Mouse (Mus musculus) heart, embryonic 10.5 days (tissue): ENCODE results near the gene Mecom. TPM values are rescaled to one million over a fixed set of nuclear protein-coding genes. Genes with fewer than 3 reads are reported as not detected.

Source experiments
- DNase-seq: peaks from one replicate; pipeline ENCODE4 v3.0.0-alpha.2; 2017; ENCODE audit warnings: low spot score
- H3K27ac ChIP-seq: fragments of 300-500 bp; sonication (generic); 2 replicates; pipeline ENCODE4 v1.5.1; 2016; ENCODE audit warnings: mild to moderate bottlenecking
- H3K27me3 ChIP-seq: fragments of 300-500 bp; sonication (generic); 2 replicates; pipeline ENCODE4 v1.6.1; 2016; ENCODE audit warnings: mild to moderate bottlenecking; ENCODE audit not compliant: poor library complexity, insufficient read depth, severe bottlenecking
- H3K36me3 ChIP-seq: fragments of 300-500 bp; sonication (generic); 2 replicates; pipeline ENCODE4 v1.6.1; 2016; ENCODE audit warnings: mild to moderate bottlenecking, moderate library complexity
- H3K4me1 ChIP-seq: fragments of 300-500 bp; sonication (generic); 2 replicates; pipeline ENCODE4 v1.6.1; 2016; ENCODE audit warnings: mild to moderate bottlenecking
- H3K4me3 ChIP-seq: fragments of 300-500 bp; sonication (generic); 2 replicates; pipeline ENCODE4 v1.5.1; 2016; ENCODE audit warnings: mild to moderate bottlenecking, moderate library complexity
- H3K9me3 ChIP-seq: fragments of 300-500 bp; sonication (generic); 2 replicates; pipeline ENCODE4 v1.6.1; 2016; ENCODE audit warnings: mild to moderate bottlenecking, moderate library complexity
- WGBS: fragments of 180-500 bp; shearing (Covaris S2); methylation state at CpG from one replicate; pipeline ENCODE4 v1.1.7; 2016; 5-methylcytosine and 5-hydroxymethylcytosine counted together
- polyA plus RNA-seq: library from polyadenylated mRNA; unstranded; fragments of >200 nt; fragmentation: Nextera tagmentation; extraction: Ambion mirVana; gene quantifications from 2 replicates; pipeline ENCODE4 v1.2.1, GENCODE M21; 2016

Gene Mecom
- polyA plus RNA-seq, 1 experiment from 2014 or later: 40.3 TPM

GRCm38 (mm10) chr3:30092481-30092880 lies 455.3 kb downstream of the Mecom start:
- DNase-seq: no peak
- H3K4me1 ChIP-seq: peaks cover 4% of the 10 kb centered on the region; the same call in 1 of the 2 replicates
- H3K9me3 ChIP-seq: no peaks in the 10 kb centered on the region
- H3K27me3 ChIP-seq: no peaks in the 10 kb centered on the region
- 78% methylated on average over 7 of the region's 7 CpGs for WGBS
- no peaks in the 10 kb centered on the region for H3K36me3 ChIP-seq
- no peak overlapping the region for H3K4me3 ChIP-seq
- H3K27ac ChIP-seq: no peak overlapping the region

- no peak for DNase-seq
- H3K4me3 ChIP-seq: no peak overlapping the region
- 59% methylated on average over 3 of the region's 3 CpGs for WGBS
- no peaks in the 10 kb centered on the region for H3K27me3 ChIP-seq
- H3K4me1 ChIP-seq: no peaks in the 10 kb centered on the region
- no peak overlapping the region for H3K27ac ChIP-seq
- no peaks in the 10 kb centered on the region for H3K36me3 ChIP-seq
- H3K9me3 ChIP-seq: no peaks in the 10 kb centered on the region
Measured at GRCm38 (mm10) chr3:30091860-30092259, 455.9 kb downstream of the Mecom start.

- Histone ChIP-seq H3K4me1 (no peaks in the 10 kb centered on the region), H3K4me3 (no peak overlapping the region), H3K9me3 (no peaks in the 10 kb centered on the region), H3K27ac (no peak overlapping the region), H3K36me3 (no peaks in the 10 kb centered on the region), H3K27me3 (no peaks in the 10 kb centered on the region)
- no peak for DNase-seq
- 77% methylated on average over 1 of the region's 1 CpGs for WGBS
Measured at GRCm38 (mm10) chr3:30091401-30091800, 456.4 kb downstream of the Mecom start.

GRCm38 (mm10) chr3:30086139-30086538 lies 461.7 kb downstream of the Mecom start:
- Histone ChIP-seq H3K36me3 (no peaks in the 10 kb centered on the region), H3K4me3 (no peak overlapping the region), H3K9me3 (no peaks in the 10 kb centered on the region), H3K4me1 (peaks cover 7% of the 10 kb centered on the region), H3K27me3 (no peaks in the 10 kb centered on the region), H3K27ac (no peak overlapping the region)
- 74% methylated on average over 6 of the region's 6 CpGs for WGBS
- no peak for DNase-seq

GRCm38 (mm10) chr3:30083842-30084241 lies 464.0 kb downstream of the Mecom start:
- peak overlapping the region; percentile 36 for H3K27ac ChIP-seq
- WGBS: 79% methylated on average over 1 of the region's 1 CpGs
- no peaks in the 10 kb centered on the region for H3K36me3 ChIP-seq
- H3K4me1 ChIP-seq: peaks cover 7% of the 10 kb centered on the region
- H3K4me3 ChIP-seq: no peak overlapping the region
- no peaks in the 10 kb centered on the region for H3K9me3 ChIP-seq
- no peaks in the 10 kb centered on the region for H3K27me3 ChIP-seq
- no peak for DNase-seq

- no peaks in the 10 kb centered on the region for H3K9me3 ChIP-seq
- WGBS: 66% methylated on average over 9 of the region's 9 CpGs
- H3K36me3 ChIP-seq: no peaks in the 10 kb centered on the region
- peaks cover 7% of the 10 kb centered on the region for H3K4me1 ChIP-seq
- no peak overlapping the region for H3K27ac ChIP-seq
- H3K4me3 ChIP-seq: no peak overlapping the region
- no peak for DNase-seq
- no peaks in the 10 kb centered on the region for H3K27me3 ChIP-seq
Measured at GRCm38 (mm10) chr3:30083268-30083667, 464.5 kb downstream of the Mecom start.

GRCm38 (mm10) chr3:30080827-30081226 lies 467.0 kb downstream of the Mecom start:
- no peak overlapping the region for H3K27ac ChIP-seq
- no peaks in the 10 kb centered on the region for H3K27me3 ChIP-seq
- WGBS: 83% methylated on average over 7 of the region's 7 CpGs
- no peaks in the 10 kb centered on the region for H3K36me3 ChIP-seq
- H3K4me3 ChIP-seq: no peak overlapping the region
- no peaks in the 10 kb centered on the region for H3K9me3 ChIP-seq
- no peak for DNase-seq
- H3K4me1 ChIP-seq: peaks cover 7% of the 10 kb centered on the region

GRCm38 (mm10) chr3:30076522-30076921 lies 471.3 kb downstream of the Mecom start:
- no peak for DNase-seq
- 73% methylated on average over 7 of the region's 7 CpGs for whole genome bisulfite sequencing
- Histone ChIP-seq H3K36me3 (no peaks in the 10 kb centered on the region), H3K9me3 (no peaks in the 10 kb centered on the region), H3K27me3 (no peaks in the 10 kb centered on the region), H3K27ac (no peak overlapping the region), H3K4me1 (no peaks in the 10 kb centered on the region), H3K4me3 (no peak overlapping the region)

- Histone ChIP-seq H3K36me3 (no peaks in the 10 kb centered on the region), H3K4me3 (no peak overlapping the region), H3K27ac (no peak overlapping the region), H3K9me3 (no peaks in the 10 kb centered on the region), H3K27me3 (no peaks in the 10 kb centered on the region), H3K4me1 (peaks cover 2% of the 10 kb centered on the region; the same call in 1 of the 2 replicates)
- no peak for DNase-seq
Measured at GRCm38 (mm10) chr3:30071271-30071670, 476.5 kb downstream of the Mecom start.

GRCm38 (mm10) chr3:30066519-30066918 lies 481.3 kb downstream of the Mecom start:
- WGBS: 61% methylated on average over 7 of the region's 7 CpGs
- Histone ChIP-seq H3K27me3 (no peaks in the 10 kb centered on the region), H3K27ac (no peak overlapping the region), H3K9me3 (no peaks in the 10 kb centered on the region), H3K4me1 (peaks cover 12% of the 10 kb centered on the region; the same call in 1 of the 2 replicates), H3K36me3 (no peaks in the 10 kb centered on the region), H3K4me3 (no peak overlapping the region)
- DNase-seq: no peak

GRCm38 (mm10) chr3:30060058-30060457 lies 487.8 kb downstream of the Mecom start:
- Histone ChIP-seq H3K9me3 (no peaks in the 10 kb centered on the region), H3K36me3 (no peaks in the 10 kb centered on the region), H3K27ac (no peak overlapping the region), H3K27me3 (no peaks in the 10 kb centered on the region), H3K4me1 (no peaks in the 10 kb centered on the region), H3K4me3 (no peak overlapping the region)
- no peak for DNase-seq
- 93% methylated on average over 7 of the region's 7 CpGs for WGBS

GRCm38 (mm10) chr3:30059615-30060014 lies 488.2 kb downstream of the Mecom start:
- no peak for DNase-seq
- WGBS: 78% methylated on average over 4 of the region's 4 CpGs
- H3K9me3 ChIP-seq: no peaks in the 10 kb centered on the region
- H3K4me3 ChIP-seq: no peak overlapping the region
- H3K4me1 ChIP-seq: no peaks in the 10 kb centered on the region
- H3K27me3 ChIP-seq: no peaks in the 10 kb centered on the region
- no peaks in the 10 kb centered on the region for H3K36me3 ChIP-seq
- H3K27ac ChIP-seq: no peak overlapping the region

- Histone ChIP-seq H3K27me3 (no peaks in the 10 kb centered on the region), H3K4me1 (no peaks in the 10 kb centered on the region), H3K9me3 (no peaks in the 10 kb centered on the region), H3K27ac (no peak overlapping the region), H3K4me3 (no peak overlapping the region), H3K36me3 (no peaks in the 10 kb centered on the region)
- WGBS: 90% methylated on average over 6 of the region's 6 CpGs
- DNase-seq: no peak
Measured at GRCm38 (mm10) chr3:30051287-30051686, 496.5 kb downstream of the Mecom start.

- H3K27me3 ChIP-seq: no peaks in the 10 kb centered on the region
- H3K4me1 ChIP-seq: no peaks in the 10 kb centered on the region
- no peak overlapping the region for H3K4me3 ChIP-seq
- H3K27ac ChIP-seq: no peak overlapping the region
- H3K36me3 ChIP-seq: no peaks in the 10 kb centered on the region
- WGBS: 80% methylated on average over 5 of the region's 5 CpGs
- no peak for DNase-seq
- no peaks in the 10 kb centered on the region for H3K9me3 ChIP-seq
Measured at GRCm38 (mm10) chr3:30050795-30051194, 497.0 kb downstream of the Mecom start.
